Mouse (Mus musculus): Measurements from ENCODE around the gene Ssc4d.

Gene Ssc4d

DNA sequence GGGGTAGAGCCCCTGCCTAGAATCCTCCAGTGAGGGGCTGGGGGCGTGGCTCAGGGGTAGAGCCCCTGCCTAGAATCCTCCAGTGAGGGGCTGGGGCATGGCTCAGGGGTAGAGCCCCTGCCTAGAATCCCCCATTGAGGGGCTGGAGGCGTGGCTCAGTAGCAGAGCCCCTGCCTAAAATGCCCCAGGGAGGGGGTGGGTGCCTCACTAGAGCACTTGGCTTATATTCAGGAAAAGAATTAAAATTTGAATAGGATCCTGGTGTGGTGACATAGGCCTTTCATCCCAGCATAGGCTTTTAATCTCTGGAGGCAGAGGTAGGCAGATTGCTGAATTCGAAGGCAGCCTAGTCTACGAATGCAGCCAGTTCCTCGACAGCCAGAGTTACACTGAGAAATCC is 5.0 kb upstream of the Ssc4d start:
- CTCF ChIA-PET: interaction anchor here (0.7 kb wide), 1 partner anchor 106 kb away, joined by 5 read pairs; no protein-coding TSS in a partner anchor

DNA sequence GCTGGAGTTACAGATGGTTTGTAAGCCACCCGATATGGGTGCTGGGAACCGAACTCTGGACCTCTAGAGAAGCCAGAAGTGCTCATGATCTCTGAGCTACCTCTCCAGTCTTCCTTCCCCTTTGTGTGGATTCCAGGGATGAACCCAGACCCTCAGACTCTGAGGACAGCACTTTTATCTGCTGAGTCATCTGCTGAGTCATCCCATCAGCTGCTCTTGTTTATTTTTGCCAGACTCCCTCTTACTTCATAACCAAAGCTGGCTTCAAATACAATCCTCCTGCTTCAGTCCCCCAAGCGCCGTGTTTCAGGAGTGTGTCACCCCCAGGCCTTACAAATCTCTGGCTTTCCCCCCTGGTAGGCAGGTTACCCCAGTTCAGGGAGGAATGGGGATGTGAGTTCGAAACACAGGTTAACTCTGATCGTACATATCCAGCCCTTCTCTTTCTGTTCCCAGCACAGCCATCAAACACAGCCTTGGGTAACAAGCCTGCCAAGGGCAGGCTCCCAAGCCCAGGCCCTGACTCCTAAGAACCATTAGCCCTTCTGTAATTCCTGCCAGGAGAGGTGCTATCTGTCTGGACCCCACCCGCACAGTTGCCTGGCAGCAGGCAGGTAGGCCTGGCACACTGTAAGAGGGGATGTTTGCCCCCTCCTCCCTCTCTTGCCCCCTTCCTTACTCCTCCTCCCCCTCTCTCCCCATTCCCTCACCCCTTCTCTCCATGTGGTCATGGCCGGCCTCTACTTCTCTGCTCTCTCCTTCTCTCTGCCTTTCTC is 1.8 kb upstream of the Ssc4d start:
- CTCF ChIA-PET: no interaction called here

DNA sequence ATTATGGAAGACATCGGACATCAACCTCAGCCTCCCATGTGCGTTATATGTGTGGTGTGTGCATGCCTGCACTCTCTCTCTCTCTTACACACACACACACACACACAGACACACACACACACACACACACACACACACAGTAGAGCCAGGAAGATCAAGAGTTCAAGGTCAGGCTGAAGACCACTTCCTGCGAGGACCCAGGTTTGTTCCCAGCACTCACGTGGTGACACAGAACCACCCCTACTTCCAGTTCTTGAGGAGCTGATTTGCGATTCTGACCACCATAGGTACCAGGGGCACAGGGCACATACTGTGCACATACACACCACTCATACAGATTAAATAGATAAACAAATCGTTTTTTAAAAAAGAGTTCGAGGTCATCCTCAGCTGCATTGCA is 2.5 kb downstream of the Ssc4d start:
- CTCF ChIA-PET: no interaction called here

DNA sequence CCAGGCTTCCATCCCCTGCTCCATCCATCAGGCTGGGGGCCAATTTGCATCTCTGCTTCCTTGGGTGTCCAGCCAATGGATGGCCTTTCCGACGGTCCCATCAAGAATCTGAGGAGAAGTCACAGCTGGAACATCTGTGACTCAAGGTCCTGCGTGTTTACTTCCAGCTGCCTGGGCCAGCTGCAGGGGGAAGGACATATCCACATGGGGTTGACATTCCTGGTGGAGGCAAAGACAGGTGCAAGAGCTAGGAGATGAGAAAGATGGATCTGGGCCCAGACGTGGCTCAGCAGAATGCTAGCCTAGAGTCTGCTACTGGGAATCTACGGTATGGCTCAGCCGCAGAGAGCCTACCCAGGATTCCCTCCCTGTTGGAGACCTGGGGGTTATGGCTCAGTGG is 4.1 kb downstream of the Ssc4d start:
- CTCF ChIA-PET: interaction anchor here (0.6 to 0.9 kb wide), 4 partner anchors 12 to 94 kb away, joined by 4 to 7 read pairs (median 5); no protein-coding TSS in a partner anchor

DNA sequence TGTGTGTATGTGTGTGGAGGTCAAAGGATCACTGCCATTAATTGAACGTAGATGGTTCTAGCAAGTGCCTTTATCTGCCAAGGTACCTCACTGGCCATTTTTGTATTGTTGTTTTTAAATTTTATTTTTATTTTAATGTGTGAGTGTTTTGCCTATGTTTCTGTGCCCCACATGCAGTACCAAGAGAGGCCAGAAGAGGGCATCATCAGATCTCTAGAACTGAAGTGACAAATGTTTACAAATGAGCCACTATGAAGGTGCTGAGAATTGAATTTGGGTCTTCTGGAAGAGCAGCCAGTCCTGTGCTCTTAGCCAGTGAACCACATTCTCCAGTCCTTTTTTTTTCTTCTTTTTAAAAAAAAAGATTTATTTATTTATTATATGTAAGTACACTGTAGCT is 5.5 kb downstream of the Ssc4d start:
- CTCF ChIA-PET: no interaction called here

- CTCF ChIA-PET: interaction anchor here (0.7 kb wide), 1 partner anchor 1559 kb away, joined by 5 read pairs; no protein-coding TSS in a partner anchor
Measured at GRCm38 (mm10) chr5:135966866-135967265, 7.5 kb downstream of the Ssc4d start.

DNA sequence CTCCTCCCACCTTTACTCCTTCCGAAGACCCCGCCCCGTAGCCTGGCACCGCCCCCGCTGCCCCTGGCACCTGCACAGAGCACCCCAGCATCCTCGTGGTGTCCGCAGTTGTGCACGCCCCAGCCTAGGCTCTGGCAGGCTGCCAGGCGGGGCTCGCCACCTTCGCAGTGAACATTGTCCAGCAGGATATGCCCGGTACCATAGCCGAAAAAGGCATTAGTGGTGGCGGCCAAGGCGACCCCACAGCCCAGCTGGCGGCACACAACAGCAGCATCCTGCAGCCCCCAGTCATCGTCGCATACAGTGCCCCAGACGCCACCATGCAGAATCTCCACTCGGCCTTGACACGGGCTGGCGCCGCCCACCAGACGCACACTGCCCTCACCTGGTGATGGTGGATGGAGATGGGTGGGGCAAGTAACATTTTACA is 8.8 kb downstream of the Ssc4d start:
- CTCF ChIA-PET: no interaction called here

DNA sequence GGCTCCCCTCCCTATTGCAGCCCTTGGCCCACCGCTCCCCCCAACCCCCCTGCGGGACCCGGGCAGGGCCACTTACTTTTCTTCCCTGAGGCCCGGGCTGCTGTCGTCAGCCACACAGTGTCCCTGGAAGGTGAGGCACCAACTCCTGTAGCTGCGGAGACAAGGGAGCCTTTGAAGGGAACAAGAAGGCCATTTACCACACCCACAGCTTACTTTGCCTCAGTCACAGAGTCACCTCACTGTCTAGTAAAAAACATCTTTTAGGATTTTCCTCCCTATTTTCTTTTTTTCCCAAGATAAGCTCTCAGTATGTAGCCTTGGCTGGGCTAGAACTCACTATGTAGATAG is 11.1 kb downstream of the Ssc4d start:
- CTCF ChIA-PET: interaction anchor here (0.6 to 1.5 kb wide), 5 partner anchors 23 to 1665 kb away, joined by 3 to 15 read pairs (median 3); no protein-coding TSS in a partner anchor

DNA sequence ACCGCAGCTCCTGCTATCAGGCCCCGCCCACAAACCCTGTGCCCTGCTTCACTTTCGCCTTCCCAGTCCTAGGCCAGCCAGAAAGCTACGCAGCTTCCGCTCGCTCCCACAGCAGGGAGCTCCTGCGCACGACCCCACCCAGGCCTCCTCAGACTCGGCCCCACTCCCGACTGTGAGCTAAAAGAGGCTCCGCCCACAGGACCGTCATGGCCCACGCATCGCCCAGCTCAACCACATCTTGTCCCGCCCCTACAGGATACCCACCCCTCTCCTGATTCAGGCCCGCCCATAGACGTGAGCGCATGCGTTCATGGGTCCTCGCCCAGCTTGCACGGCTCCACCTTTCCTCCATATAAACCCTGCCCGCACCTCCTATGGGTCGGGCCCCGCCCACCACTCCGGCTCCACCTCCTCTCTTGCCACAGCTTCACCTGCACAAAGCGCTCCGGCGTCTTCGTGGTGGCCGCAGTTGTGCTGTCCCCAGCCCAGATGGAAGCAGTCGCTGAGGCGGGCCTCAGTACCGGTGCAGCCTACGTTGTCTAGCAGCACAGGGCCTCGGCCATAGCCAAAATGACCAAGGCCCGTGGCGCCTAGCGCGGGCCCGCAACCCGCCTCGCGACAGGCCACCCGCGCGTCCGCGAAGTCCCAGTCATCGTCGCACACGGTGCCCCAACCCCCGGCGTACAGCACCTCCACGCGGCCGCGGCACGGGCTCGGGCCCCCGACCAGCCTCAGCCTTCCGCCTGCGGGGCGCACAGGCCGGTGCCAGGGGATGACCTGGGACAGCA is 11.6 kb downstream of the Ssc4d start:
- CTCF ChIA-PET: interaction anchor here (1.5 kb wide), 1 partner anchor 31 kb away, joined by 15 read pairs; no protein-coding TSS in a partner anchor

- CTCF ChIA-PET: no interaction called here
Measured at GRCm38 (mm10) chr5:135962125-135962491, 12.2 kb downstream of the Ssc4d start.

DNA sequence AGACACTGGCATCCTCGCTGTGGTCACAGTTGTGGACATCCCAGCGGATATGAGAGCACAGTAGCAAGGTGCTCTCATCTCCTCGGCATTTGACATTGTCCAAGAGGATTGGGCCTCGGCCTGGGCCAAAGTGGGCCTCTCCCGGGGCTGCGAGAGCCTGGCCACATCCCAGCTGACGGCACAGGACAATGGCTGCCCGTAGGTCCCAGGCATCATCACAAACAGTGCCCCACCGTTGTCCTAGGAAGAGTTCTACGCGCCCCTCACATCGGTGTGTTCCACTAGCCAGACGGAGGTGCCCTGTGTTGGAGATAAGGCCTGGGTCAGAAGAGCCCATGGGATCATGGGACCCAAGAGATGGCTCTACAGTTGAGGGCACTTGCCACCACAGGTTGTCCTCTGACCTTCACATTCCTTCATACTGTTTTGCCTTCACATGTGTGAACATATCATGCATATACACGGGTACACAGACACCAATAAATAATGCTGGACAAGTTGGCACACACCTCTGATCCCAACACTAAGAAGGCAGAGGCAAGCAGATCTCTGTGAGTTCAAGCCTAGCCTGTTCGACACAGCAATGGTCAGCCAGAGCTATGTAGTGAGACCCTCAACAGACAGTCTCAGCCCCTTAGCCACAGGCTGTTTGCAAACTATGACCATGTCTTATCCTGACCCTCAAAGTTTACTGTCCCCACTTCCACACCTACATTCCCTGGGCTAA is 13.3 kb downstream of the Ssc4d start:
- CTCF ChIA-PET: interaction anchor here (0.5 to 0.6 kb wide), 2 partner anchors 14 to 72 kb away, joined by 4 to 10 read pairs; no protein-coding TSS in a partner anchor

DNA sequence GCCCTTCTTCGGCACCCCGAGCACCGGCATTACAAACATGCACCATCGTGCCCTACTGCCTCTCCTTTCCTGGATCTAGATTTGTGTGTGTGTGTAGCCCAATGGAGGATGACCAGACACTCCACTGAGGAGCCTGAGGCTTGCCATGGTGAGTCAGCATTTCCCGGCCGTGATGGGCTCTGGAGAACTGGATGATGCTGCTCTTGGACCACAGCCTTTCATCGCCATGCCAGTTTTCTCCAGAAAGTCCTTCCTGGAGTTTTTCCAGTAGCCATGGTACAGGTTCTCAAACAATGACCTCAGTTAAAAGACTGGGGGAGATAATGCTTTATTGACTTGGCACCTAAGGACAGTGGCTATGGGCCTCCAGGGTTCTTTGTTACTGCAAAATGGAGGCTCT is 14.4 kb downstream of the Ssc4d start:
- CTCF ChIA-PET: no interaction called here

GRCm38 (mm10) chr5:135958367-135958766 is 16.0 kb downstream of the Ssc4d start:
- CTCF ChIA-PET: no interaction called here

GRCm38 (mm10) chr5:135957207-135957974 is 16.9 kb downstream of the Ssc4d start:
- CTCF ChIA-PET: interaction anchor here (0.5 to 0.7 kb wide), 4 partner anchors 22 to 481 kb away, joined by 3 to 7 read pairs (median 6); no protein-coding TSS in a partner anchor

GRCm38 (mm10) chr5:135956300-135957206 is 17.8 kb downstream of the Ssc4d start:
- CTCF ChIA-PET: interaction anchor here (0.5 to 0.7 kb wide), 5 partner anchors 21 to 992 kb away, joined by 3 to 7 read pairs (median 5); partner anchors contain the start of gene Polr2j

GRCm38 (mm10) chr5:135952830-135953229 is 21.5 kb downstream of the Ssc4d start:
- CTCF ChIA-PET: no interaction called here

DNA sequence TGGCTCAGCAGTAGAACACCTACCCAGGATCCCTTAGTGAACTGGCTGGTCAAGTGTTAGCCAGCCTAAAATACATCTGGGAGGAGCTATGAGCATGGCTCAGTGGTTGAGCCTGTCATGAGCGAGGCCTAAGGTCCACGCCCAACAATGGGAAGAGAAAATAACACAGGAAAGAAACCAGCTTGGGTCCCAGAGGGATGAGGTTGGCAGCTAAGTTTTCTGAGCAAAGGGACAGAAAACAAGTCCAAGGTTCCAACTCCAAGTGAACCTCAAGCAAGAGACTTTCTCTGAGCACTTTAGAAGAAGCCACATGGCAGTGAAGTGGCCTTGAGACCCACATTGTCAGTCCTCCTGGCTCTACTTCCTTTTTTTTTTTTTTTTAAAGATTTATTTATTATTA is 22.7 kb downstream of the Ssc4d start:
- CTCF ChIA-PET: interaction anchor here (0.7 kb wide), 1 partner anchor 27 kb away, joined by 7 read pairs; no protein-coding TSS in a partner anchor

DNA sequence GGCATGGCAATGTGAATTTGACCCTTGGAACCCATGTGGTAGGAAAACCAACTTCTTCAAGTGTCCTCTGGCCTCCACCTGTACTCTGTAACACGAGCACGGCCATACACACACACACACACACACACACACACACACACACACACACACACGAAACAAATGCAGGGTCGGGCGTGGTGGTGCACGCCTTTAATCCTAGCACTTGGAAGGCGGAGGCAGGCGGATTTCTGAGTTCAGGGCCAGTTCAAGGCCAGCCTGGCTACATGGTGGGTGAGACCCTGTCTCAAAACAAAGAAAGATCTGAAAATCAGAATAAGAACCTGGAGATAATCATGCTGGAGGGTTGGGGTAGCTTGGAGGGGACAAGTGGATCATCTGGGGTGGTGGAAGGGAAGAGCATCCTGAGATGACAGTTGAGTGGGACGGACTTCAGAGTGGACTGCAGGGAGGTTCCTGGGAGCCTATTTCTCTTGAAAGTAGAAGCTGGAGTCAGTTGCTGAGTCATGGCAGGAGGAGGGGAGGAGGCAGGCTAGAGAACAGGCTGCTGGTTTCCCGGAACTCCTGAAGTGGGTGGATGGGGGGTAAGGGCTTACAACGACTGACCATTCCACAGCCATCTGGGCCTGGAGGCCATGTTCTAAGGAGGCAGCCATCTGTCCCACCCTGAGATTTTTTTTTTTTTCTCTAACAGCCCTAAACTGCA is 23.5 kb downstream of the Ssc4d start:
- CTCF ChIA-PET: interaction anchor here (0.7 kb wide), 1 partner anchor 57 kb away, joined by 4 read pairs; no protein-coding TSS in a partner anchor

DNA sequence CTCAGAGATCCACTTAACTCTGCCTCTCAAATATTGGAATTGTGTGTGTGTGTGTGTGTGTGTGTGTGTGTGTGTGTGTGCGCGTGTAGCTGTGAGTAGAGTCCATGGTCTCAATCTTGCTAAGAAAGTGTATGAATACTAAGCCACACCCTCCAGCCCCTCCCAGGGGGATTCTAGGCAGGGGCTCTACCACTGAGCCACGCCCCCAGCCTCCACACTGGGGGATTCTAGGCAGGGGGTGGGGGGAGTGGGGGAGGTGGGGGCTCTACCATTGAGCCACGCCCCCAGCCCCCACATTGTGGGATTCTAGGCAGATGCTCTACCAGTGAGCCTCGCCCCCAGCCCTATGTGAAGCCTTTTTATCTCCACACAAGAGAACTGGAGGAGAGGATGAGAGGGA is 27.7 kb downstream of the Ssc4d start:
- CTCF ChIA-PET: interaction anchor here (0.6 kb wide), 1 partner anchor 116 kb away, joined by 4 read pairs; no protein-coding TSS in a partner anchor

All from spleen, embryonic (tissue).